8 mouse cellular contexts compared by ENCODE assay signal in genomic region chr12:69892371-69893251, GRCm38 (mm10). TPM values are rescaled to one million over a fixed set of nuclear protein-coding genes. Genes with fewer than 3 reads are reported as not detected.
DNase-seq lines count a peak whose midpoint lies in the region; ATAC-seq and TF ChIP-seq lines count a peak whose summit lies in the region.

Atl1 (plus strand) TSS chr12:69892614.
Map4k5 (minus strand) TSS chr12:69893200.

- H3K27me3 ChIP-seq in hindbrain, postnatal 0 days (ENCODE audit: insufficient read depth, low read length) = no peaks in the 10 kb centered on the region

- H3K36me3 ChIP-seq in hindbrain, postnatal 0 days (ENCODE audit: insufficient read depth, low read length) = no peaks in the 10 kb centered on the region
- no peaks in the 10 kb centered on the region for H3K36me3 ChIP-seq in macrophage (ENCODE audit: inconsistent target)

- peak; percentile 95 for DNase-seq in gastrocnemius, adult 2 months
- DNase-seq in hindbrain, postnatal 0 days (ENCODE audit: low spot score) = peak; percentile 95
- peak; percentile 90 to 91 for DNase-seq in left cerebral cortex, adult 2 months (ENCODE audit: extremely low spot score in 1 of 2, low spot score in 2 of 2)
- peak; percentile 81 for DNase-seq in retina, postnatal 7 days (ENCODE audit: low read depth, low spot score)
- peak; percentile 83 to 84 for DNase-seq in urinary bladder, adult 18-20 months (ENCODE audit: low spot score in 2 of 2)

- H3K27ac ChIP-seq in gastrocnemius, adult 2 months = peak within 1 kb of the TSS; percentile 99
- H3K27ac ChIP-seq in hindbrain, postnatal 0 days = peak within 1 kb of the TSS; percentile 97
- peak within 1 kb of the TSS; percentile 96 for H3K27ac ChIP-seq in left cerebral cortex, adult 2 months
- no peak within 1 kb of the TSS for H3K27ac ChIP-seq in macrophage

- TF ChIP-seq CTCF in gastrocnemius, adult 2 months (IDR thresholded peaks at IDR 0.05) = peak; percentile 96
- peak; percentile 29 for TF ChIP-seq CTCF in hindbrain, postnatal 0 days (IDR thresholded peaks at IDR 0.05; ENCODE audit: low read depth)
- TF ChIP-seq CTCF in left cerebral cortex, adult 2 months (IDR thresholded peaks at IDR 0.05) = peak; percentile 91

- peak; percentile 91 for ATAC-seq in activated CD4-positive, CD25-positive, alpha-beta regulatory T cell, adult 4 months
- ATAC-seq in common myeloid progenitor, adult 5-6 weeks (replicated peaks; ENCODE audit: low read depth, poor library complexity, severe bottlenecking) = peak; percentile 83
- ATAC-seq in hindbrain, postnatal 0 days = peak; percentile 97

- intact Hi-C loops in gastrocnemius, adult 2 months (cut with DNase I) = loop anchor here (1.0 to 5.0 kb wide), 2 partner anchors 40 to 135 kb away; no protein-coding TSS in a partner anchor
- intact Hi-C loops in left cerebral cortex, adult 2 months (cut with DNase I) = loop anchor here (2.0 to 5.0 kb wide), 4 partner anchors 60 to 160 kb away; no protein-coding TSS in a partner anchor

- peak within 1 kb of the TSS; percentile 71 for H3K4me2 ChIP-seq in hindbrain, postnatal 0 days (ENCODE audit: low read depth, low read length)

- peak within 1 kb of the TSS; percentile 97 for H3K9ac ChIP-seq in hindbrain, postnatal 0 days (replicated peaks; ENCODE audit: low read length)

- H3K79me2 ChIP-seq in macrophage (ENCODE audit: inconsistent target) = peaks cover 36% of the 10 kb centered on the region; the same call in 1 of the 2 replicates

- H3K4me1 ChIP-seq in hindbrain, postnatal 0 days (ENCODE audit: insufficient read depth, low read length) = peaks cover 14% of the 10 kb centered on the region; the same call in 1 of the 2 replicates

- no peaks in the 10 kb centered on the region for H3K9me3 ChIP-seq in hindbrain, postnatal 0 days (ENCODE audit: low read length)

- peak within 1 kb of the TSS; percentile 93 for H3K4me3 ChIP-seq in gastrocnemius, adult 2 months
- H3K4me3 ChIP-seq in hindbrain, postnatal 0 days (ENCODE audit: low read length) = peak within 1 kb of the TSS; percentile 94
- H3K4me3 ChIP-seq in left cerebral cortex, adult 2 months = peak within 1 kb of the TSS; percentile 83
- H3K4me3 ChIP-seq in macrophage (ENCODE audit: inconsistent target) = peak within 1 kb of the TSS; percentile 58

- WGBS in hindbrain, postnatal 0 days = under 1% methylated on average over 118 of the region's 118 CpGs
- WGBS in macrophage (ENCODE audit: missing documents) = under 1% methylated on average over 110 of the region's 118 CpGs

RNA-seq across cellular contexts. Expression of gene Atl1, which starts in this region (rescaled TPM):
- under 1 TPM in 1 of 2 experiments, not detected in 1; 0.91 TPM for polyA plus RNA-seq in activated CD4-positive, CD25-positive, alpha-beta regulatory T cell, adult 4 months (2017; shearing (Covaris generic))
- total RNA-seq in common myeloid progenitor, adult 5-6 weeks (2017) = 1.6 TPM in 2 replicates
- 1 to 10 TPM; 2.1 to 2.2 TPM for total RNA-seq in gastrocnemius, adult 2 months (2021)
- 130 and 143 TPM in 2 replicates for total RNA-seq in hindbrain, postnatal 0 days (2014; rRNA removed)
- polyA plus RNA-seq in hindbrain, postnatal 0 days (2015; fragmentation: Nextera tagmentation; extraction: Ambion mirVana) = 145 and 151 TPM in 2 replicates
- 100 to 1,000 TPM; 230 to 233 TPM for total RNA-seq in left cerebral cortex, adult 2 months (2021)
- total RNA-seq in macrophage (2018; cell fraction: chromatin; rRNA removed) = 10 to 100 TPM in 4 of 26 experiments, 1 to 10 TPM in 21, under 1 TPM in 1; 0.88 to 17.7 (median 6.6) TPM
- total RNA-seq in macrophage (2018; cell fraction: cytosol; rRNA removed) = 1 to 10 TPM in 14 of 26 experiments, under 1 TPM in 12; 0.38 to 2.6 (median 1.2) TPM
- 1 to 10 TPM in 24 of 26 experiments, under 1 TPM in 2; 0.58 to 8.4 (median 2.6) TPM for total RNA-seq in macrophage (2018; cell fraction: nucleus; rRNA removed)
- polyA plus RNA-seq in macrophage (2018) = 0.96 to 1.4 TPM (median 1.0 TPM) in 3 replicates

RNA-seq across cellular contexts. Expression of gene Map4k5, which starts in this region (rescaled TPM):
- 1 to 10 TPM; 2.9 to 3.3 TPM for polyA plus RNA-seq in activated CD4-positive, CD25-positive, alpha-beta regulatory T cell, adult 4 months (2017; shearing (Covaris generic))
- total RNA-seq in common myeloid progenitor, adult 5-6 weeks (2017) = 26.6 and 57.0 TPM in 2 replicates
- total RNA-seq in gastrocnemius, adult 2 months (2021) = 10 to 100 TPM; 22.9 to 25.9 TPM
- 30.9 and 32.3 TPM in 2 replicates for total RNA-seq in hindbrain, postnatal 0 days (2014; rRNA removed)
- 17.1 and 19.5 TPM in 2 replicates for polyA plus RNA-seq in hindbrain, postnatal 0 days (2015; fragmentation: Nextera tagmentation; extraction: Ambion mirVana)
- 10 to 100 TPM; 39.8 to 40.9 TPM for total RNA-seq in left cerebral cortex, adult 2 months (2021)
- 10 to 100 TPM in 25 of 26 experiments, 1 to 10 TPM in 1; 7.7 to 70.4 (median 41.7) TPM for total RNA-seq in macrophage (2018; cell fraction: chromatin; rRNA removed)
- total RNA-seq in macrophage (2018; cell fraction: cytosol; rRNA removed) = 1 to 10 TPM; 2.8 to 9.3 (median 6.4) TPM
- total RNA-seq in macrophage (2018; cell fraction: nucleus; rRNA removed) = 10 to 100 TPM in 20 of 26 experiments, 1 to 10 TPM in 6; 5.5 to 42.3 (median 17.2) TPM
- polyA plus RNA-seq in macrophage (2018) = 6.0 to 7.2 TPM (median 6.6 TPM) in 3 replicates

Comparison
In these comparisons a context has a peak if more than half of its experiments do, and no peak if none do; other contexts are left out.
1. RNA of gene Atl1 (total RNA-seq): 230 to 233 TPM in left cerebral cortex, adult 2 months and 130 to 143 TPM in hindbrain, postnatal 0 days; 2.1 to 2.2 TPM in gastrocnemius, adult 2 months and 1.6 TPM in common myeloid progenitor, adult 5-6 weeks; every median in the first group is over 10 times any median in the second.
2. RNA of gene Atl1 (polyA plus RNA-seq): 145 to 151 TPM in hindbrain, postnatal 0 days; 0.96 to 1.4 TPM in macrophage and 0.91 TPM in activated CD4-positive, CD25-positive, alpha-beta regulatory T cell, adult 4 months; every median in the first group is over 10 times any median in the second.
3. CTCF ChIP-seq: peak in every context shown above with its lines; median percentile 96 in gastrocnemius, adult 2 months; 91 in left cerebral cortex, adult 2 months; 29 in hindbrain, postnatal 0 days.
4. Peak in every context shown above with its lines, with median percentiles within 50 percentile points of each other: ATAC-seq, DNase-seq and H3K4me3 ChIP-seq.